Mouse (Mus musculus) forebrain, embryonic 16.5 days (tissue): ENCODE results near the gene Zfp28. TPM values are rescaled to one million over a fixed set of nuclear protein-coding genes. Genes with fewer than 3 reads are reported as not detected.
"Not testable (repeated sequence)": the region's sequence is repeated elsewhere in the genome, so short reads cannot be mapped to it uniquely, and the experiment has no call there.

Source experiments
- ATAC-seq: fragments of 200-750 bp; cut with Nextera tagmentation; 2 replicates; pipeline ENCODE4 v1.8.0; 2017; ENCODE audit warnings: mild to moderate bottlenecking, moderate library complexity
- H3K27ac ChIP-seq: fragments of 300-500 bp; sonication (generic); 2 replicates; pipeline ENCODE4 v1.5.1; 2014; ENCODE audit warnings: low read length, control low read depth
- H3K27me3 ChIP-seq: fragments of 300-500 bp; sonication (generic); replicated peaks from 2 replicates; pipeline ENCODE4 v1.6.1; 2014; ENCODE audit warnings: low read length; ENCODE audit not compliant: control insufficient read depth, insufficient read depth
- H3K36me3 ChIP-seq: fragments of 300-500 bp; sonication (generic); 2 replicates; pipeline ENCODE4 v1.6.1; 2014; ENCODE audit not compliant: control insufficient read depth, insufficient read depth
- H3K4me1 ChIP-seq: fragments of 300-500 bp; sonication (generic); replicated peaks from 2 replicates; pipeline ENCODE4 v1.6.1; 2014; ENCODE audit warnings: low read length; ENCODE audit not compliant: control insufficient read depth, insufficient read depth
- H3K4me2 ChIP-seq: fragments of 300-500 bp; sonication (generic); 2 replicates; pipeline ENCODE4 v1.6.1; 2014; ENCODE audit warnings: mild to moderate bottlenecking, low read length, control low read depth
- H3K4me3 ChIP-seq: fragments of 300-500 bp; sonication (generic); replicated peaks from 2 replicates; pipeline ENCODE4 v1.5.1; 2014; ENCODE audit warnings: mild to moderate bottlenecking, low read length, control low read depth
- H3K9ac ChIP-seq: fragments of 300-500 bp; sonication (generic); replicated peaks from 2 replicates; pipeline ENCODE4 v1.6.1; 2014; ENCODE audit warnings: low read depth, low read length, control low read depth
- H3K9me3 ChIP-seq: fragments of 300-500 bp; sonication (generic); 2 replicates; pipeline ENCODE4 v1.6.1; 2016; ENCODE audit warnings: low read length; ENCODE audit not compliant: control insufficient read depth
- WGBS: fragments of 180-500 bp; shearing (Covaris S2); extraction: QIAGEN DNeasy Blood & Tissue Kit; methylation state at CpG from one replicate; pipeline ENCODE4 v1.1.7; 2014; 5-methylcytosine and 5-hydroxymethylcytosine counted together
- polyA plus RNA-seq: library from polyadenylated mRNA; unstranded; fragments of >200 nt; fragmentation: Nextera tagmentation; extraction: Ambion mirVana; gene quantifications from 2 replicates; pipeline ENCODE4 v1.2.1, GENCODE M21; 2015

The Zfp28 gene
- polyA plus RNA-seq, 1 experiment from 2014 or later, result 21.3 TPM

DNA sequence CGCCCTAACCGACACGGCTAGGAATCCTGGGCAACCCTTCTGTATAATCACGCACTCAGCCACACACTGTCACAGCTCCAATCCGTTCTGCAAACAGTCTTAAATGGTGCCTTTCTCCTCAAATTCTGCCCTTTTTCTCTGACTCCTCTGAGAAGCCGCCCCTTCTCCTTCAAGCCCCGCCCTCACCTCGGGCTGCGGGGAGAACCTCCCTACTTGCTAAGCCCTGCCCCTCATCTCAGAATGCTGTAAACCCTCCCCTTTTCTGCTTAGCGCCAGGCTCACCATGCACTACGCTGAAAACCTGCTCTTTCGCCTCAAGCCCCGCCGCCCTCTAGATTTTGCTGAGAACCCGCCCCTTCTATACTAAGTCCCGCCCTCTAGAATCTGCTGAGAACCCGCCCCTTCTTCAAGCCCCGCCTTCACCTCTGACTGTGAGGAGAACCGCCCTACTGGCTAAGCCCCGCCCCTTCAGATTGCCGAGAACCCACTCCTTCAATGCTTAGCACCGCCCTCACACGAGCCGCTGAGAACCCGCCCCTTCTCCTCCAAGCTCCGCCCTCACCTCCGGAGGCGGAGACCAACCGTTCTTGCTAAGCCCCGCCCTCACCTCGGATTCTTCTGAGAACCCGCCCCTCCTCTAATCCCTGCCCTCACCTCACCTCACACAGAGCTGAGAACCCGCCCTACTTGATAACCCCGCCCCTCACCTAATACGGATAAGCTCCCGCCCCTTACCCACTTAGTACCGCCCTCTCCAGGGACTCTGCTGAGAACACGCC, 20.6 kb upstream of the Zfp28 start:
- Histone ChIP-seq H3K4me1 (peaks cover 13% of the 10 kb centered on the region), H3K9me3 (no peaks in the 10 kb centered on the region), H3K4me3 (peak overlapping the region; percentile 57), H3K36me3 (no peaks in the 10 kb centered on the region), H3K27ac (peak overlapping the region; percentile 98), H3K9ac (peak overlapping the region; percentile 79), H3K4me2 (peak overlapping the region; percentile 69), H3K27me3 (no peaks in the 10 kb centered on the region)
- under 1% methylated on average over 38 of the region's 38 CpGs for WGBS
- ATAC-seq, result peak; percentile 91

DNA sequence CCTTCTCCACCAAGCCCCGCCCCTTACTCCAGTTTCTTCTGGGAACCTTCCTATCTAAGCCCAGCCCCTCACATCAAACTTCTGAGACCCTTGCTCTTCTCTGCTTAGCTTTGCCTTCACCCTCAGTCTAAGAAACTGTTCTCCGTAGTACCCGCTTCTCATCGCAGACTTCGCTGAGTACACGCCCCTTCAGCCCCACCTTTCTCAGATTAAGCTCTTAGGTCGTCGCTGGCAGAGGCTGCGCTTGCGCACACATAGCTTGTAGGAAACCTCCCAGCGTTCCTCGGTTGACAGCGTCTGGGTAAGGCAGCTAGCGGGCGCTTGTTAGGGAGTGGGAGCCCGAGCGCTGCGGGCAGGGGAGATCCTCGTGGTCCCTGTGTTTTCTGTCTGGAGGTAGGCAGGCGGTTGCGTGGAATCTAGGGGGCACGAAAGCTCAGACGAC, 20.0 kb upstream of the Zfp28 start, which contains the start of gene Zfp78:
Gene Zfp78, plus strand, starts transcription at position 234 of the 442 bp plus-strand sequence.
- WGBS, result under 1% methylated on average over 23 of the region's 23 CpGs
- Histone ChIP-seq H3K4me1 (peaks cover 13% of the 10 kb centered on the region), H3K27ac (peak within 1 kb of the TSS; percentile 98), H3K9me3 (no peaks in the 10 kb centered on the region), H3K9ac (peak within 1 kb of the TSS; percentile 79), H3K4me2 (peak within 1 kb of the TSS; percentile 69), H3K4me3 (peak within 1 kb of the TSS; percentile 57), H3K36me3 (no peaks in the 10 kb centered on the region), H3K27me3 (no peaks in the 10 kb centered on the region)
- peak; percentile 83 for ATAC-seq

DNA sequence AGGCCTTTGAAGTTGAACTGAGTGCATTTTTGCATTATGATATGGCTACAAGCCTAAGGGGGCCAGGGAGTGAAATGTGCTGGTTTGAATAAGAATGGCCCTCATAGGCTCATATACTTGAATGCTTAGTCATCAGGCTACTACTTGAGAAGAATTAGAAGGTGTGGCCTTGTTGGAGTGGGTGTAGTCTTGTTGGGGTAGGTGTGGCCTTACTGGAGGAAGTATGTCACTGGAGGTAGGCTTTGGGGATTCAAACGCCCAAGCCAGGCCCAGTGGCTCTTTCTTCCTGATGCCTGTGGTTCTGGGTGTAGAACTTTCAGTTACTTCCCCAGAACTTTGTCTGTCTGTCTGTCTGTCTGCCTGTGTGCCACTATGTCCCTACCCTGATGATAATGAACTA, 18.3 kb upstream of the Zfp28 start:
- Histone ChIP-seq H3K4me2 (no peak overlapping the region; the same call in 1 of the 2 replicates), H3K9ac (no peak overlapping the region), H3K4me1 (peaks cover 13% of the 10 kb centered on the region), H3K27me3 (no peaks in the 10 kb centered on the region), H3K36me3 (no peaks in the 10 kb centered on the region), H3K27ac (no peak overlapping the region), H3K9me3 (no peaks in the 10 kb centered on the region), H3K4me3 (no peak overlapping the region)
- 78% methylated on average over 1 of the region's 1 CpGs for WGBS
- ATAC-seq, result no peak

DNA sequence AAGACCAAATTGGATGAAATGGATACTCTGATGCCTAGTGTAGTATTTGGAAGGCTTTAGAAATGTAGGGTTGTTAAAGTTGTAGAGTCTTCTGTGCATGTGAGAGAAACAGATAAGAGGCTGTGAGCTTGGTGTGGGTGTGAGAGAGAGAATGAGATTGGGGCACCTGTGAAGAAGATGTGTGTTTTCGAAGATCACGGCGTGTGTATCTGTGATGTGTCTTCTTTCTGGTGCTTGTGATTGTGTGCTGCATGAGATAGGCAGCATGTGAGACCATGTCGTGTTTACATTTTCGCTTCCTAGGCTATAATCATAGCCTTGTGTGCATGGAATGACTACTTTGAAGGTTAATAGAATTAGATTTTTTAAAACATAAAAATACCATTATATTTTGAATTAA, 15.9 kb upstream of the Zfp28 start:
- H3K9me3 ChIP-seq, result no peaks in the 10 kb centered on the region
- peaks cover 6% of the 10 kb centered on the region for H3K4me1 ChIP-seq
- no peaks in the 10 kb centered on the region for H3K27me3 ChIP-seq
- no peak overlapping the region for H3K27ac ChIP-seq
- WGBS, result 91% methylated on average over 5 of the region's 5 CpGs
- ATAC-seq, result no peak
- 0 out of 2 replicates have a peak, but pooled peaks cover under 1% of the 10 kb centered on the region for H3K36me3 ChIP-seq
- no peak overlapping the region for H3K4me3 ChIP-seq
- H3K4me2 ChIP-seq, result no peak overlapping the region
- no peak overlapping the region for H3K9ac ChIP-seq

DNA sequence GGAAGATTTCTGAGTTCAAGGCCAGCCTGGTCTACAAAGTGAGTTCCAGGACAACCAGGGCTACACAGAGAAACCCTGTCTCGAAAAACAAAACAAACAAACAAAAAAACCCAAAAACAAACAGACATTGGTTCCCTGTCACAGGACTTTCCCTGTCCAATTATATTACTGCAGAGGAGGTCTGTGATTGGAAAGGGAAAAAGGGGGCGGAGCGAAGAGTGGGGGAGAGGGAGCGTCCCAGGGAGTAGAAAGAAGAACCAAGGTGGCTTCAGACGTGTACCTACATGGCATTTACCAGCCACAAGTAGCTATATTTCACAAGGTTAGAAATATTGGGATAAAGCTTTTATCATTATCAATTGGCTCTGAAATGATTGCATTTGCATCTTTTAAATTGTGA, 14.9 kb upstream of the Zfp28 start:
- H3K4me1 ChIP-seq, ATAC-seq, H3K36me3 ChIP-seq, H3K9ac ChIP-seq, H3K27me3 ChIP-seq, H3K4me2 ChIP-seq, H3K27ac ChIP-seq, H3K4me3 ChIP-seq, H3K9me3 ChIP-seq: not testable (repeated sequence)
- 87% methylated on average over 5 of the region's 5 CpGs for WGBS

DNA sequence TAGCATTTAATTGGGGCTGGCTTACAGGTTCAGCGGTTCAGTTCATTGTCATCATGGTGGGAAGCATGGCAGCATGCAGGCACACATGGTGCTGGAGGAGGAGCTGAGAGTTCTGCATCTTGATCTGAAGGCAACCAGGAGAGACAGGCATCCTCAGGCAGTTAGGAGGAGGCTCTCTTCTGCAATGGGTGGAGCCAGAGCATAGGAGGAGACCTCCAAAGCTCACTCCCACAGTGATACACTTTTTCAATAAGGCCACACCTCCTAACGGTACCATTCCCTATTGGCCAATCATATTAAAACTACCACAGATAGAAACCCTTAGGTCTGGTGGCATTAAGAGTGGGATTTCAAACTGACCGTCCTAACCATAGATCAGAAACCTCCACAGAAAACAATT, 13.6 kb upstream of the Zfp28 start:
- 89% methylated on average over 3 of the region's 3 CpGs for WGBS
- H3K27ac ChIP-seq, result no peak overlapping the region
- no peak overlapping the region for H3K9ac ChIP-seq
- H3K36me3 ChIP-seq, result 0 out of 2 replicates have a peak, but pooled peaks cover 2% of the 10 kb centered on the region
- no peaks in the 10 kb centered on the region for H3K4me1 ChIP-seq
- no peak overlapping the region for H3K4me2 ChIP-seq
- ATAC-seq, result no peak
- H3K4me3 ChIP-seq, result no peak overlapping the region
- no peaks in the 10 kb centered on the region for H3K27me3 ChIP-seq
- no peaks in the 10 kb centered on the region for H3K9me3 ChIP-seq

DNA sequence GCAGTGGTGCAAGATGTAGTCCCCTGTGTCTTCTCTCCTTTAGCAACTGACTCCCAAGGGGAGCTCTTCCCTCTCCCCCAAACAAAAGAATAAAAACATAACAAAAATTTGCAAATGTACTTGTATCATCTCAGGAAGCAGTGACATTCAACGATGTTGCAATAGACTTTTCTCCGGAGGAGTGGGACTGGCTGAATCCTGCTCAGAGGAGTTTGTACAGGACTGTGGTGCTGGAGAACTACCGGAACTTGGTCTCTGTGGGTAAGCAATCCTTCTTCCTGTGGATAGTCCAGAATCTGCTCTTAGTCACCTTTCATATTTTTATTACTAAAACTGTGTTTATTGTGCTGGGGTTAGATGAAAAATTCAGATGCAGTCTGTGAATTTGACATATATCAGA, 10.1 kb upstream of the Zfp28 start:
- H3K27me3 ChIP-seq, result no peaks in the 10 kb centered on the region
- ATAC-seq, result no peak
- WGBS, result 92% methylated on average over 3 of the region's 3 CpGs
- no peaks in the 10 kb centered on the region for H3K4me1 ChIP-seq
- no peak overlapping the region for H3K4me2 ChIP-seq
- no peaks in the 10 kb centered on the region for H3K9me3 ChIP-seq
- no peak overlapping the region for H3K4me3 ChIP-seq
- H3K36me3 ChIP-seq, result 0 out of 2 replicates have a peak, but pooled peaks cover 2% of the 10 kb centered on the region
- H3K27ac ChIP-seq, result no peak overlapping the region
- H3K9ac ChIP-seq, result no peak overlapping the region

DNA sequence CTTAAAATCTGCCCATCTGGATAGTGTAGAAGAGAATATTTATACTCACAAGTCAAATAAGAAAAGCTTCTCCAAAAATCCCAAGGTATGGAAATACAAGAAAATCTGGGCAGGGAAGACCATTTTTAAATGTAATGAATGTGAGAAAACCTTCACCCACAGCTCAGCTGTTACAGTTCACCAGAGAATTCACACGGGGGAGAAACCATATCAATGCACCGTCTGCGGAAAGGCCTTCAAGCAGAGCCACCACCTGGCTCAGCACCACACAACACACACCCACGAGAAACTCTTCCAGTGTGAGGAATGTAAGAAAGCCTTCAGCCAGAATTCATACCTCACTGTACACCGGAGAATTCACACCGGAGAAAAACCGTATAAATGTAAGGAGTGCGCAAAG, 4.7 kb upstream of the Zfp28 start:
- Histone ChIP-seq H3K27me3 (no peaks in the 10 kb centered on the region), H3K4me2 (no peak overlapping the region), H3K36me3 (no peaks in the 10 kb centered on the region), H3K4me1 (peaks cover 7% of the 10 kb centered on the region), H3K4me3 (no peak overlapping the region), H3K9ac (no peak overlapping the region), H3K9me3 (no peaks in the 10 kb centered on the region), H3K27ac (no peak overlapping the region)
- WGBS, result 87% methylated on average over 8 of the region's 8 CpGs
- ATAC-seq, result no peak

DNA sequence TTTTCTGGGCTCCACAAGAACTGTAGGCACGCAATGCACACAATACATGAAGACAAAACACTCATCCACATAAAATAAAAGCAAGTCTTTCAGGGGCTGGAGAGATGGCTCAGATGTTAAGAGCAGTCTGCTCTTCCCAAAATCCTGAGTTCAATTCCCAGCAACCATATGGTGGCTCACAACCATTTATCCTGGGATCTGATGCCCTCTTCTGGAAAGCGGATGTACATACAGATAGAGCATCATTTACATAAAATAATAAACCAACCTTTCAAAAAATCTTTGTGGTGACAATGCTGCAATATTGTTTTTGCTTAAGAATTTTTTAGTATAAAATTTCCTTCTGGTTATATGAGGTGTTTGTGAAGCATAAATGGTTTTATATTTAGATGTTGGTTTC, 1.7 kb upstream of the Zfp28 start:
- no peaks in the 10 kb centered on the region for H3K9me3 ChIP-seq
- no peak overlapping the region for H3K9ac ChIP-seq
- H3K27ac ChIP-seq, result no peak overlapping the region
- no peak for ATAC-seq
- peaks cover 3% of the 10 kb centered on the region; the same call in 1 of the 2 replicates for H3K36me3 ChIP-seq
- H3K4me1 ChIP-seq, result peaks cover 16% of the 10 kb centered on the region
- H3K27me3 ChIP-seq, result no peaks in the 10 kb centered on the region
- no peak overlapping the region for H3K4me2 ChIP-seq
- no peak overlapping the region for H3K4me3 ChIP-seq
- WGBS, result 81% methylated on average over 2 of the region's 2 CpGs
